Mouse (Mus musculus) gastrocnemius, postnatal 36 days (tissue): ENCODE results near the gene Asic1. TPM values are rescaled to one million over a fixed set of nuclear protein-coding genes. Genes with fewer than 3 reads are reported as not detected.
"Not testable (repeated sequence)": the region's sequence is repeated elsewhere in the genome, so short reads cannot be mapped to it uniquely, and the experiment has no call there.

Experiments
- DNase-seq, 2 experiments: peaks; one replicate each; pipeline ENCODE4 v3.0.0; 2022
- intact Hi-C: fragments of 180-260 bp; cut with DNase I; formaldehyde crosslinking; loops from one replicate; pipeline ENCODE4 v1.15.1; 2025
- total RNA-seq, 2 experiments: library from RNA; stranded (reverse); gene quantifications; 2 replicates each; pipeline ENCODE4 v1.2.3; 2021

The Asic1 gene
- total RNA-seq, 2 experiments from 2014 or later, result 0.10 TPM

- intact Hi-C loops, result no loop called here
- DNase-seq, result no peak
Measured at GRCm38 (mm10) chr15:99700219-99701106, 30.3 kb downstream of the Asic1 start.

- intact Hi-C loops, DNase-seq: not testable (repeated sequence)
Measured at GRCm38 (mm10) chr15:99701640-99701998, 31.5 kb downstream of the Asic1 start.

GRCm38 (mm10) chr15:99701999-99702900 is 32.1 kb downstream of the Asic1 start, which contains the start of gene Smarcd1:
Smarcd1 (plus strand) TSS chr15:99702129.
- intact Hi-C loops, result no loop called here
- DNase-seq, result peak; percentile 90 to 96

- no peak for DNase-seq
- intact Hi-C loops, result no loop called here
Measured at GRCm38 (mm10) chr15:99703104-99703503, 32.9 kb downstream of the Asic1 start.

- intact Hi-C loops, result no loop called here
- no peak for DNase-seq
Measured at GRCm38 (mm10) chr15:99703676-99704040, 33.5 kb downstream of the Asic1 start.

- intact Hi-C loops, result no loop called here
- DNase-seq, result no peak
Measured at GRCm38 (mm10) chr15:99704041-99704681, 34.0 kb downstream of the Asic1 start.

GRCm38 (mm10) chr15:99704881-99705280 is 34.7 kb downstream of the Asic1 start:
- DNase-seq, result no peak
- intact Hi-C loops, result no loop called here

- intact Hi-C loops, result no loop called here
- DNase-seq, result peak; percentile 45 to 49
Measured at GRCm38 (mm10) chr15:99705440-99706048, 35.4 kb downstream of the Asic1 start, which contains the start of gene Gm17349. Gm17349 (minus strand) TSS chr15:99705490.

- intact Hi-C loops, result no loop called here
- no peak for DNase-seq
Measured at GRCm38 (mm10) chr15:99708176-99708575, 38.0 kb downstream of the Asic1 start.

GRCm38 (mm10) chr15:99710221-99711190 is 40.3 kb downstream of the Asic1 start:
- intact Hi-C loops, result no loop called here
- no peak for DNase-seq

GRCm38 (mm10) chr15:99711491-99711890 is 41.3 kb downstream of the Asic1 start:
- no peak for DNase-seq
- intact Hi-C loops, result no loop called here

- intact Hi-C loops, result no loop called here
- DNase-seq, result no peak
Measured at GRCm38 (mm10) chr15:99712666-99713559, 42.7 kb downstream of the Asic1 start.

- intact Hi-C loops, result no loop called here
- DNase-seq, result no peak
Measured at GRCm38 (mm10) chr15:99713569-99713968, 43.4 kb downstream of the Asic1 start.

- intact Hi-C loops, result no loop called here
- no peak for DNase-seq
Measured at GRCm38 (mm10) chr15:99714206-99714605, 44.0 kb downstream of the Asic1 start.

GRCm38 (mm10) chr15:99714858-99715257 is 44.7 kb downstream of the Asic1 start:
- peak; percentile 70 to 74 for DNase-seq
- intact Hi-C loops, result loop anchor here (1.0 to 5.0 kb wide), 2 partner anchors 63 to 187 kb away; no protein-coding TSS in a partner anchor

GRCm38 (mm10) chr15:99715361-99715865 is 45.2 kb downstream of the Asic1 start:
- intact Hi-C loops, result loop anchor here (1.0 to 5.0 kb wide), 2 partner anchors 63 to 187 kb away; no protein-coding TSS in a partner anchor
- no peak for DNase-seq

GRCm38 (mm10) chr15:99715982-99716746 is 46.0 kb downstream of the Asic1 start:
- no peak for DNase-seq
- intact Hi-C loops, result loop anchor here (1.0 to 5.0 kb wide), 2 partner anchors 62 to 186 kb away; no protein-coding TSS in a partner anchor
